Mouse (Mus musculus) G1E (cell line): ENCODE measurements around the gene Cactin.

Experiments used
- CTCF ChIP-seq: IDR thresholded peaks from 2 replicates; pipeline ENCODE4 v1.5.1; 2012; ENCODE audit warnings: low read depth, low read length, inconsistent platforms, mixed read lengths
- GATA1 ChIP-seq: IDR thresholded peaks from 2 replicates; pipeline ENCODE4 v1.6.1; 2012; ENCODE audit warnings: borderline replicate concordance, low read length, inconsistent platforms, mixed read lengths
- GATA2 ChIP-seq: IDR thresholded peaks from 2 replicates; pipeline ENCODE4 v1.6.1; 2012; ENCODE audit warnings: low read depth, low read length, inconsistent platforms, borderline replicate concordance

DNA sequence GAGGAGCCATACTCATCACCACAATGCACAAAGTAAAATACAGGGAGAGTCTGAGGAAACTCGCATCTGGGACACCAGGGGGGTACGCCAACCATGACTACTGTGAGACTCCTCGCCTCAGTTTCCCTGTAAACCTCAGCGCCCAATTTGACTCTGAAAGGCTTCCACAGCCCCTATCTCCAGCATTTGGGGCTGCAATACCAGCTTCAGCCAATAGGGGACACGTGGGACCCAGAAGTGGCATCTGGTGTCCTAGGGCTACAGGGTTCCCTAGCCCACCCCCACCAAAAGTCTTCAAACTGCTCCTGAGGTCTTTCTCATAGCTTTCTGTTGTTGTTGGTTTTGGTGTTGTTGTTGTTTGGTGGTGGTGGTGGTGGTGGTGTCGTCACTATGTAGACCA is 32.3 kb upstream of the Cactin start:
- peak; percentile 61 for TF ChIP-seq CTCF
- TF ChIP-seq GATA2, result no peak
- TF ChIP-seq GATA1, result no peak
